Mouse (Mus musculus): ENCODE data around the gene Padi3. TPM values are rescaled to one million over a fixed set of nuclear protein-coding genes. Genes with fewer than 3 reads are reported as not detected.

Padi3 gene
- polyA plus RNA-seq, 1 experiment, result not detected

DNA sequence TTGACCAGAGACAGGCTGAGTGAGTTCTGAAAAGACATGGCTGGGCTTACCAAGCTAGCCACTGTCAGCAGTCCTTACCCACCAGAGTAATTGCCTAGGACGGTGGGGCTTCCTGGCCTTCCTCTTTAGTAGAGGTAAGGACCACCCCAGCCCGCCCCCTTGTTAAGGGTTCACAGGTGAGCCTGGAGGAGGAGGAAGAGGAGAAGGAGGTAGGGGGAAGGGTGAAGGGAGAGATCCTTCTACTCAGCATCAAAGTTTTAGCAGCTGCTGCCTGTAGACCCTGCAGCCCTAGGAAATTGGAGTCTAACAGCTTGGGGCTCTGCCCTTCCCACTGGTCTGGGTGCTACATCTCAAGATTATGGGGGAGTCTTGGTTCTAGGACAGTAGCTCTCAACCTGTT lies 67.9 kb downstream of the Padi3 start, which contains the start of gene Padi6:
Gene Padi6, minus strand, starts transcription at position 101 of the 400 bp plus-strand sequence.
- no peak within 1 kb of the TSS for H3K4me3 ChIP-seq (ENCODE audit: insufficient read depth, low read length)
- TF ChIP-seq CTCF (IDR thresholded peaks at IDR 0.05; ENCODE audit: borderline replicate concordance, insufficient read depth, low read length) (no peak), POLR2A (IDR thresholded peaks at IDR 0.05; ENCODE audit: low read depth, low read length) (no peak)

DNA sequence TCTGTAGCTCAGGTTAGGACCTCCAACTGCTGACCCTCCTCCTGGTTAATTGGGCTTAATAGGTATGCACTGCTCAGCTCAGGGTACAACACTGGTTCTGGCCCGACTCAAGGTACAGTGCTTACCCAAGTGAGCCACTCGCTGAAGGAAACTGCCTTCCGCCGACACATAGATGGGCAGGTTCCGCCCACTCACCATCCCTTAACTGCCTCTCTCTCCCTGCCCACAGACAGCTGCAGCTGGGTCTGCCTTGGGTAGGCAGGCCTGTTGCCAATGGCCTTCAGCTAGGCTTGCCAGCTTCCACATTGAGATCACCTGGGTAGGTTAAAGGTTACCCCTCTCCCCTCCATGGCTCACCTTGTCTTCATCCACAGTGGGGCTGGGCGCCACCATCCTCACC lies 69.0 kb downstream of the Padi3 start:
- Histone ChIP-seq H3K27ac (ENCODE audit: insufficient read depth, low read length) (no peak overlapping the region), H3K4me1 (ENCODE audit: control insufficient read depth, insufficient read depth, low read length) (no peaks in the 10 kb centered on the region), H3K4me3 (ENCODE audit: insufficient read depth, low read length) (no peak overlapping the region)
- TF ChIP-seq CTCF (IDR thresholded peaks at IDR 0.05; ENCODE audit: borderline replicate concordance, insufficient read depth, low read length) (no peak), POLR2A (IDR thresholded peaks at IDR 0.05; ENCODE audit: low read depth, low read length) (no peak)

More for the DNA sequence above, 67.9 kb downstream of the Padi3 start, which contains the start of gene Padi6:
- Histone ChIP-seq H3K4me1 (ENCODE audit: control insufficient read depth, insufficient read depth, low read length) (no peaks in the 10 kb centered on the region), H3K27ac (ENCODE audit: insufficient read depth, low read length) (no peak within 1 kb of the TSS)

DNA sequence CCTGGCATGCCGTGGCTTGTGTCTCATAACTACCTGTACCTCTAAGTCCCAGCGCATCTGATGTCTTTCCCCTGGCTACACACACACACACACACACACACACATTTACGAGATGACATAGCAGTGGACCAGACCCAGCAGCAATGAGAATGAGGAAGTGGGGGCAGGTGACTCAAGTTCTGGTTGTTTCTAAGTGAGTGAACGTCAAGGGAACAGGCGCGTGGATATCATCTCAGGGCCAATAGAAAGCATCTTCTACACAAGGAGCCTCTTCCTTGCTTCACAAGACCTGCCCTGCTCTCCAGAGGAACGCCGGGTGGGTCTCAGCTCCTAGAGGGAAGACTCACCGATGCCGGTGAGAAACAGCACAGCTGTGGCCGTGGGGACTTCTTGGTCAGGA lies 69.8 kb downstream of the Padi3 start:
- no peaks in the 10 kb centered on the region for H3K4me1 ChIP-seq (ENCODE audit: control insufficient read depth, insufficient read depth, low read length)
- no peak for TF ChIP-seq CTCF (IDR thresholded peaks at IDR 0.05; ENCODE audit: borderline replicate concordance, insufficient read depth, low read length)
- TF ChIP-seq POLR2A (IDR thresholded peaks at IDR 0.05; ENCODE audit: low read depth, low read length), result no peak
- no peak overlapping the region for H3K4me3 ChIP-seq (ENCODE audit: insufficient read depth, low read length)
- H3K27ac ChIP-seq (ENCODE audit: insufficient read depth, low read length), result no peak overlapping the region

Other genes with a start within 250 kb of the Padi3 start
- 12.6 and 17.2 TPM in 2 replicates for gene Arhgef10l, start 144.6 kb downstream of the Padi3 start, polyA plus RNA-seq (2011; ENCODE audit: insufficient read length, low read depth, missing spikeins)
- gene Rcc2, start 110.1 kb downstream of the Padi3 start, polyA plus RNA-seq (2011; ENCODE audit: insufficient read length, low read depth, missing spikeins), result 102 and 125 TPM in 2 replicates
- gene Padi6, start 68.0 kb downstream of the Padi3 start, polyA plus RNA-seq (2011; ENCODE audit: insufficient read length, low read depth, missing spikeins), result not detected in 2 replicates
- gene Padi4, start 36.4 kb downstream of the Padi3 start, polyA plus RNA-seq (2011; ENCODE audit: insufficient read length, low read depth, missing spikeins), result not detected in 2 replicates
- not detected in 2 replicates for gene Padi1, start 35.1 kb upstream of the Padi3 start, polyA plus RNA-seq (2011; ENCODE audit: insufficient read length, low read depth, missing spikeins)
- gene Padi2, start 95.7 kb upstream of the Padi3 start, polyA plus RNA-seq (2011; ENCODE audit: insufficient read length, low read depth, missing spikeins), result not detected in 2 replicates
- gene Sdhb, start 150.6 kb upstream of the Padi3 start, polyA plus RNA-seq (2011; ENCODE audit: insufficient read length, low read depth, missing spikeins), result 122 and 124 TPM in 2 replicates
- 12.3 and 16.6 TPM in 2 replicates for gene Atp13a2, start 176.2 kb upstream of the Padi3 start, polyA plus RNA-seq (2011; ENCODE audit: insufficient read length, low read depth, missing spikeins)
- 108 and 200 TPM in 2 replicates for gene Mfap2, start 199.8 kb upstream of the Padi3 start, polyA plus RNA-seq (2011; ENCODE audit: insufficient read length, low read depth, missing spikeins)
- 10.3 and 12.5 TPM in 2 replicates for gene Crocc, start 249.9 kb upstream of the Padi3 start, polyA plus RNA-seq (2011; ENCODE audit: insufficient read length, low read depth, missing spikeins)

All from embryonic fibroblast, embryonic 13.5 days (primary cell).